Mouse (Mus musculus) hindbrain, embryonic 10.5 days (tissue): Measurements from ENCODE around the gene Egflam. TPM values are rescaled to one million over a fixed set of nuclear protein-coding genes. Genes with fewer than 3 reads are reported as not detected.

Source experiments
- DNase-seq: peaks from one replicate; pipeline ENCODE4 v3.0.0-alpha.2; 2017; ENCODE audit warnings: low spot score
- H3K27ac ChIP-seq: fragments of 300-500 bp; sonication (generic); 2 replicates; pipeline ENCODE4 v1.5.1; 2016; ENCODE audit warnings: mild to moderate bottlenecking, moderate library complexity
- H3K27me3 ChIP-seq: fragments of 300-500 bp; sonication (generic); 2 replicates; pipeline ENCODE4 v1.6.1; 2016; ENCODE audit warnings: mild to moderate bottlenecking; ENCODE audit not compliant: poor library complexity, insufficient read depth, severe bottlenecking
- H3K36me3 ChIP-seq: fragments of 300-500 bp; sonication (generic); 2 replicates; pipeline ENCODE4 v1.6.1; 2016; ENCODE audit warnings: mild to moderate bottlenecking, moderate library complexity
- H3K4me1 ChIP-seq: fragments of 300-500 bp; sonication (generic); replicated peaks from 2 replicates; pipeline ENCODE4 v1.6.1; 2016; ENCODE audit warnings: mild to moderate bottlenecking
- H3K4me3 ChIP-seq: fragments of 300-500 bp; sonication (generic); 2 replicates; pipeline ENCODE4 v1.5.1; 2016; ENCODE audit warnings: mild to moderate bottlenecking, moderate library complexity
- H3K9me3 ChIP-seq: fragments of 300-500 bp; sonication (generic); 2 replicates; pipeline ENCODE4 v1.6.1; 2016; ENCODE audit warnings: mild to moderate bottlenecking, moderate library complexity
- WGBS: fragments of 180-500 bp; shearing (Covaris S2); methylation state at CpG from one replicate; pipeline ENCODE4 v1.1.7; 2016; 5-methylcytosine and 5-hydroxymethylcytosine counted together
- polyA plus RNA-seq: library from polyadenylated mRNA; unstranded; fragments of >200 nt; fragmentation: Nextera tagmentation; extraction: Ambion mirVana; gene quantifications from 2 replicates; pipeline ENCODE4 v1.2.1, GENCODE M21; 2016

The Egflam gene
- polyA plus RNA-seq, 1 experiment from 2014 or later, result 12.8 TPM

DNA sequence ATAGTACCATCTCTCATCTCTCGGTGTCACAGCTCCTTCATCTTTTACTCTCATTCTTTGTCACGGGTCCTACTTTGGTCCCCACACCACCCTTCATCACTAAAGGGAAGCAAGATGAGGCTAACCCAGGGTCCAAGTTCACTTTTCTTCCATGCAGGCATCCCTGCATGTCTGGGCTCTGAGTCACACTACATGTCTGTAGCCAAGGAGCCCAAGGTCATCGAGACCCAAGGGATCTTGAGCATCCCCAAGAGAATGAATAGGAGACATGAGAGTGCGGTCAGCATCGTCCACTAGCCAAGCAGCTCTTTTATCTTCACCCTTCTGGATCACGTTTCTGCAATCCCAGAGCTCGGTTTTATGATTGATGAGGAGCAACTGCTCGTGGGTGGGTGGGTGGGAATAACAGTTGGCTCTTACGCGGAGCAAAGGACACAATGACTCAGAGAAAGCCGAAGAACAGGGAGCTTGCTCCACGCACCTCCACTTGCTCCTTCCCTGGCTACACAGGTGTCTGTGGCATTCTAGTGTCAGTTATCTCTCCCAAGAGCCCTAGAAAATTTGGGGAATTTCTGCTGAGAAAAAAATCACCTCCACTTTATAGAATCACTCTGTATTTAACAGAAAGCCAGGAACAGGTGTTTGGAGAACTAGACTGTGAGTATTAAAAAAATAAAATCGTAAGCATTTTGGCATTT is 164.7 kb downstream of the Egflam start:
- H3K27me3 ChIP-seq, result no peaks in the 10 kb centered on the region
- WGBS, result 92% methylated on average over 13 of the region's 13 CpGs
- no peak overlapping the region for H3K4me3 ChIP-seq
- no peak for DNase-seq
- H3K27ac ChIP-seq, result no peak overlapping the region
- H3K36me3 ChIP-seq, result no peaks in the 10 kb centered on the region
- H3K4me1 ChIP-seq, result no peaks in the 10 kb centered on the region
- H3K9me3 ChIP-seq, result no peaks in the 10 kb centered on the region

GRCm38 (mm10) chr15:7226225-7226624 is 172.0 kb downstream of the Egflam start:
- Histone ChIP-seq H3K4me3 (no peak overlapping the region), H3K36me3 (no peaks in the 10 kb centered on the region), H3K9me3 (no peaks in the 10 kb centered on the region), H3K4me1 (peaks cover 24% of the 10 kb centered on the region), H3K27ac (no peak overlapping the region), H3K27me3 (no peaks in the 10 kb centered on the region)
- 7% methylated on average over 5 of the region's 5 CpGs for WGBS
- peak; percentile 85 for DNase-seq

GRCm38 (mm10) chr15:7224151-7224775 is 173.9 kb downstream of the Egflam start:
- Histone ChIP-seq H3K9me3 (no peaks in the 10 kb centered on the region), H3K27ac (no peak overlapping the region; the same call in 1 of the 2 replicates), H3K27me3 (no peaks in the 10 kb centered on the region), H3K4me3 (no peak overlapping the region), H3K36me3 (no peaks in the 10 kb centered on the region), H3K4me1 (peaks cover 24% of the 10 kb centered on the region)
- 85% methylated on average over 12 of the region's 12 CpGs for WGBS
- no peak for DNase-seq

DNA sequence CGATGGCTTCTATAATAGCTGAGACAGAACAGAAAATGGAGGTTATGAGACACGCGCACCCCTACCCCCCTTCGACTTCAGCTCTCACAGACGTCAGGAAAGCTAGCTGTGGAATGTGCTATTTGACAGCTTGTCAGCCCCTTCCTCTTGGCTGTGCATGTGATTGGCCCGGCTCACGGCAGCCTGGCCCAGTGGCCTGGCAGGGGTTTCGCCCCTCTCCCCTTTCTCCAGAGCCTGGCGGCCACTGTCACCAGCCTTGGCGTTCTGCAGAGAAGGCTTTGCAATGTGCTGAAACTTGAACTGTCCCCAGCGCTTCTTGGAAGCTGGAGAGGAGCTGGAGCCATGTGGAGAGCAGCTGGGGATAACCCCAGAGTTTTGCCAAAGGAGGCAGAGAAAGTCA is 175.4 kb downstream of the Egflam start:
- 41% methylated on average over 11 of the region's 11 CpGs for WGBS
- H3K9me3 ChIP-seq, result no peaks in the 10 kb centered on the region
- no peak overlapping the region for H3K4me3 ChIP-seq
- peaks cover 24% of the 10 kb centered on the region for H3K4me1 ChIP-seq
- DNase-seq, result peak; percentile 49
- no peaks in the 10 kb centered on the region for H3K36me3 ChIP-seq
- H3K27me3 ChIP-seq, result no peaks in the 10 kb centered on the region
- peak overlapping the region; percentile 67 for H3K27ac ChIP-seq

GRCm38 (mm10) chr15:7217273-7217598 is 181.0 kb downstream of the Egflam start:
- H3K27me3 ChIP-seq, result no peaks in the 10 kb centered on the region
- no peaks in the 10 kb centered on the region for H3K9me3 ChIP-seq
- H3K4me1 ChIP-seq, result peaks cover 6% of the 10 kb centered on the region
- H3K36me3 ChIP-seq, result no peaks in the 10 kb centered on the region
- 85% methylated on average over 6 of the region's 6 CpGs for WGBS
- H3K4me3 ChIP-seq, result no peak overlapping the region
- DNase-seq, result no peak
- H3K27ac ChIP-seq, result no peak overlapping the region

GRCm38 (mm10) chr15:7216581-7217272 is 181.5 kb downstream of the Egflam start:
- Histone ChIP-seq H3K27me3 (no peaks in the 10 kb centered on the region), H3K9me3 (no peaks in the 10 kb centered on the region), H3K4me3 (no peak overlapping the region), H3K36me3 (no peaks in the 10 kb centered on the region), H3K4me1 (0 out of 2 replicates have a peak, but pooled peaks cover under 1% of the 10 kb centered on the region), H3K27ac (no peak overlapping the region)
- DNase-seq, result no peak
- WGBS, result 87% methylated on average over 9 of the region's 9 CpGs

- 96% methylated on average over 3 of the region's 3 CpGs for WGBS
- Histone ChIP-seq H3K36me3 (no peaks in the 10 kb centered on the region), H3K4me3 (no peak overlapping the region), H3K27ac (no peak overlapping the region), H3K9me3 (no peaks in the 10 kb centered on the region), H3K4me1 (no peaks in the 10 kb centered on the region), H3K27me3 (no peaks in the 10 kb centered on the region)
- no peak for DNase-seq
These were observed 182.3 kb downstream of the Egflam start for GRCm38 (mm10) chr15:7215845-7216244.

DNA sequence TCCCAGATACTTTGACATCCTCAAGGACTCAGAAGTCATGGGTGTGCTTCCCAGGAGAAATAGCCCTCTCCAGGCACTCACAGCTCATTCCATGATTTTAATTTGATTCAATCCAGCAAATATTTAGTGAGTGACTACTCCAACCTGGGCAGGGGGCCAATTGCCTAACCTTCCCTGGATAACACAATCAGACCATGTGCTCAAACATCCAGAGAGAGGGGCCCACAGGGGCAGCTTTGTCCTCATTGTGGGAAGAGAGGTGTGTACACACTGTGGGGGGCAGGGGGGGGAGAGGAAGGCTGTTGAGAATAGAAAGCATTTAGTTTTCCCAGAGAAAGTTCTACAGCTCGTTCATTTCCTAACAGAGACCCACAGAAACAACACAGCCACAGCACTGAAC is 184.5 kb downstream of the Egflam start:
- Histone ChIP-seq H3K27ac (no peak overlapping the region), H3K27me3 (no peaks in the 10 kb centered on the region), H3K4me1 (no peaks in the 10 kb centered on the region), H3K36me3 (no peaks in the 10 kb centered on the region), H3K4me3 (no peak overlapping the region), H3K9me3 (no peaks in the 10 kb centered on the region)
- 52% methylated on average over 1 of the region's 1 CpGs for WGBS
- DNase-seq, result no peak

- Histone ChIP-seq H3K27me3 (no peaks in the 10 kb centered on the region), H3K9me3 (no peaks in the 10 kb centered on the region), H3K4me3 (no peak overlapping the region), H3K36me3 (no peaks in the 10 kb centered on the region), H3K4me1 (peaks cover 30% of the 10 kb centered on the region), H3K27ac (no peak overlapping the region)
- 86% methylated on average over 9 of the region's 9 CpGs for WGBS
- no peak for DNase-seq
These were observed 190.0 kb downstream of the Egflam start for GRCm38 (mm10) chr15:7208180-7208579.

GRCm38 (mm10) chr15:7207292-7207691 is 190.9 kb downstream of the Egflam start:
- Histone ChIP-seq H3K4me3 (no peak overlapping the region), H3K4me1 (peaks cover 34% of the 10 kb centered on the region), H3K36me3 (no peaks in the 10 kb centered on the region), H3K27ac (no peak overlapping the region), H3K9me3 (no peaks in the 10 kb centered on the region), H3K27me3 (no peaks in the 10 kb centered on the region)
- no peak for DNase-seq
- WGBS, result 84% methylated on average over 7 of the region's 7 CpGs

- Histone ChIP-seq H3K27ac (no peak overlapping the region), H3K36me3 (no peaks in the 10 kb centered on the region), H3K4me3 (no peak overlapping the region), H3K4me1 (peaks cover 46% of the 10 kb centered on the region), H3K9me3 (no peaks in the 10 kb centered on the region), H3K27me3 (no peaks in the 10 kb centered on the region)
- DNase-seq, result no peak
- whole genome bisulfite sequencing, result 50% methylated on average over 5 of the region's 5 CpGs
These were observed 192.1 kb downstream of the Egflam start for GRCm38 (mm10) chr15:7206110-7206509.

- H3K36me3 ChIP-seq, result no peaks in the 10 kb centered on the region
- peak overlapping the region; percentile 36; the same call in 1 of the 2 replicates for H3K27ac ChIP-seq
- no peaks in the 10 kb centered on the region for H3K9me3 ChIP-seq
- DNase-seq, result no peak
- H3K4me1 ChIP-seq, result peaks cover 55% of the 10 kb centered on the region
- 89% methylated on average over 13 of the region's 13 CpGs for WGBS
- no peak overlapping the region for H3K4me3 ChIP-seq
- H3K27me3 ChIP-seq, result no peaks in the 10 kb centered on the region
These were observed 193.3 kb downstream of the Egflam start for GRCm38 (mm10) chr15:7204917-7205316.

GRCm38 (mm10) chr15:7203606-7204330 is 194.4 kb downstream of the Egflam start:
- no peaks in the 10 kb centered on the region for H3K27me3 ChIP-seq
- H3K4me1 ChIP-seq, result peaks cover 65% of the 10 kb centered on the region
- no peak for DNase-seq
- WGBS, result 63% methylated on average over 9 of the region's 9 CpGs
- no peaks in the 10 kb centered on the region for H3K9me3 ChIP-seq
- peak overlapping the region; percentile 70 for H3K27ac ChIP-seq
- H3K36me3 ChIP-seq, result no peaks in the 10 kb centered on the region
- no peak overlapping the region for H3K4me3 ChIP-seq
